Mouse (Mus musculus) hindbrain, postnatal 0 days (tissue): Measurements from ENCODE around the gene Gm45140. TPM values are rescaled to one million over a fixed set of nuclear protein-coding genes. Genes with fewer than 3 reads are reported as not detected.

Experiments
- ATAC-seq: fragments of 200-750 bp; cut with Nextera tagmentation; 2 replicates; pipeline ENCODE4 v1.8.0; 2017; ENCODE audit warnings: mild to moderate bottlenecking, moderate TSS enrichment, moderate library complexity
- DNase-seq: peaks from one replicate; pipeline ENCODE4 v3.0.0-alpha.2; 2015; ENCODE audit warnings: low spot score
- H3K27ac ChIP-seq: fragments of 300-500 bp; sonication (generic); 2 replicates; pipeline ENCODE4 v1.5.1; 2014; ENCODE audit warnings: mild to moderate bottlenecking
- H3K27me3 ChIP-seq: fragments of 300-500 bp; sonication (generic); 2 replicates; pipeline ENCODE4 v1.6.1; 2014; ENCODE audit warnings: low read length, mixed read lengths; ENCODE audit not compliant: insufficient read depth
- H3K36me3 ChIP-seq: fragments of 300-500 bp; sonication (generic); 2 replicates; pipeline ENCODE4 v1.6.1; 2014; ENCODE audit warnings: low read length, mixed read lengths; ENCODE audit not compliant: insufficient read depth
- H3K4me1 ChIP-seq: fragments of 300-500 bp; sonication (generic); 2 replicates; pipeline ENCODE4 v1.6.1; 2014; ENCODE audit warnings: antibody characterized with exemption, low read length, mixed read lengths; ENCODE audit not compliant: insufficient read depth
- H3K4me2 ChIP-seq: fragments of 300-500 bp; sonication (generic); 2 replicates; pipeline ENCODE4 v1.6.1; 2014; ENCODE audit warnings: low read depth, mild to moderate bottlenecking, low read length, moderate library complexity, mixed read lengths
- H3K4me3 ChIP-seq: fragments of 300-500 bp; sonication (generic); 2 replicates; pipeline ENCODE4 v1.5.1; 2014; ENCODE audit warnings: low read length
- H3K9ac ChIP-seq: fragments of 300-500 bp; sonication (generic); replicated peaks from 2 replicates; pipeline ENCODE4 v1.6.1; 2014; ENCODE audit warnings: mild to moderate bottlenecking, low read length, moderate library complexity, mixed read lengths
- H3K9me3 ChIP-seq: fragments of 300-500 bp; sonication (generic); 2 replicates; pipeline ENCODE4 v1.6.1; 2016; ENCODE audit warnings: low read length, mixed read lengths
- CTCF ChIP-seq: IDR thresholded peaks from 2 replicates; pipeline ENCODE4 v1.5.1; 2016; ENCODE audit warnings: antibody characterized with exemption, control low read depth, low read depth
- WGBS: fragments of 180-500 bp; shearing (Covaris S2); extraction: QIAGEN DNeasy Blood & Tissue Kit; methylation state at CpG from one replicate; pipeline ENCODE4 v1.1.7; 2014; 5-methylcytosine and 5-hydroxymethylcytosine counted together
- polyA plus RNA-seq: library from polyadenylated mRNA; unstranded; fragments of >200 nt; fragmentation: Nextera tagmentation; extraction: Ambion mirVana; gene quantifications from 2 replicates; pipeline ENCODE4 v1.2.1, GENCODE M21; 2015
- total RNA-seq: library from RNA; depleted of rRNA; stranded (reverse); fragments of >200 nt; gene quantifications from 2 replicates; pipeline ENCODE4 v1.2.3, GENCODE M21; 2014

The Gm45140 gene
- total and polyA plus RNA-seq, 2 experiments from 2014 or later: 2.0 TPM; not detected in 1

GRCm38 (mm10) chr6:87795385-87796150 is 40.0 kb downstream of the Gm45140 start:
- Histone ChIP-seq H3K9ac (no peak overlapping the region), H3K9me3 (no peaks in the 10 kb centered on the region), H3K4me1 (no peaks in the 10 kb centered on the region; the same call in 1 of the 2 replicates), H3K4me3 (no peak overlapping the region), H3K27ac (no peak overlapping the region), H3K36me3 (peaks cover 6% of the 10 kb centered on the region; the same call in 1 of the 2 replicates), H3K27me3 (no peaks in the 10 kb centered on the region), H3K4me2 (no peak overlapping the region)
- no peak for TF ChIP-seq CTCF
- WGBS: 50% methylated on average over 6 of the region's 6 CpGs
- DNase-seq (no peak), ATAC-seq (no peak)

- no peak for TF ChIP-seq CTCF
- Histone ChIP-seq H3K4me2 (no peak overlapping the region), H3K4me1 (no peaks in the 10 kb centered on the region; the same call in 1 of the 2 replicates), H3K9ac (no peak overlapping the region), H3K36me3 (peaks cover 6% of the 10 kb centered on the region; the same call in 1 of the 2 replicates), H3K27me3 (no peaks in the 10 kb centered on the region), H3K4me3 (no peak overlapping the region), H3K27ac (no peak overlapping the region), H3K9me3 (no peaks in the 10 kb centered on the region)
- WGBS: 85% methylated on average over 10 of the region's 10 CpGs
- peak; percentile 23 for DNase-seq
- ATAC-seq: no peak
These were observed 41.6 kb downstream of the Gm45140 start for GRCm38 (mm10) chr6:87793821-87794510.

GRCm38 (mm10) chr6:87791826-87792225 is 43.8 kb downstream of the Gm45140 start:
- Histone ChIP-seq H3K9me3 (no peaks in the 10 kb centered on the region), H3K36me3 (peaks cover 6% of the 10 kb centered on the region; the same call in 1 of the 2 replicates), H3K4me2 (no peak overlapping the region), H3K4me1 (no peaks in the 10 kb centered on the region; the same call in 1 of the 2 replicates), H3K27ac (no peak overlapping the region), H3K9ac (no peak overlapping the region), H3K27me3 (no peaks in the 10 kb centered on the region), H3K4me3 (no peak overlapping the region)
- no peak for DNase-seq
- TF ChIP-seq CTCF: no peak
- no peak for ATAC-seq
- 82% methylated on average over 5 of the region's 5 CpGs for WGBS

- H3K27me3 ChIP-seq: no peaks in the 10 kb centered on the region
- H3K4me1 ChIP-seq: no peaks in the 10 kb centered on the region; the same call in 1 of the 2 replicates
- TF ChIP-seq CTCF: no peak
- H3K9ac ChIP-seq: no peak overlapping the region
- 76% methylated on average over 7 of the region's 7 CpGs for WGBS
- no peak overlapping the region for H3K4me3 ChIP-seq
- H3K9me3 ChIP-seq: no peaks in the 10 kb centered on the region
- H3K4me2 ChIP-seq: no peak overlapping the region
- H3K27ac ChIP-seq: no peak overlapping the region
- no peak for DNase-seq
- no peak for ATAC-seq
- H3K36me3 ChIP-seq: peaks cover 6% of the 10 kb centered on the region; the same call in 1 of the 2 replicates
These were observed 44.7 kb downstream of the Gm45140 start for GRCm38 (mm10) chr6:87790779-87791480.

- DNase-seq (no peak), ATAC-seq (no peak)
- Histone ChIP-seq H3K4me1 (no peaks in the 10 kb centered on the region; the same call in 1 of the 2 replicates), H3K36me3 (peaks cover 6% of the 10 kb centered on the region; the same call in 1 of the 2 replicates), H3K4me3 (no peak overlapping the region), H3K9me3 (no peaks in the 10 kb centered on the region), H3K27me3 (no peaks in the 10 kb centered on the region), H3K4me2 (no peak overlapping the region), H3K9ac (no peak overlapping the region), H3K27ac (no peak overlapping the region)
- 93% methylated on average over 6 of the region's 6 CpGs for WGBS
- no peak for TF ChIP-seq CTCF
These were observed 45.8 kb downstream of the Gm45140 start for GRCm38 (mm10) chr6:87789791-87790190.

- H3K4me1 ChIP-seq: no peaks in the 10 kb centered on the region; the same call in 1 of the 2 replicates
- H3K9me3 ChIP-seq: no peaks in the 10 kb centered on the region
- no peak overlapping the region for H3K4me2 ChIP-seq
- H3K9ac ChIP-seq: no peak overlapping the region
- 31% methylated on average over 5 of the region's 5 CpGs for WGBS
- DNase-seq (peak; percentile 41), ATAC-seq (no peak)
- no peaks in the 10 kb centered on the region for H3K27me3 ChIP-seq
- no peak for TF ChIP-seq CTCF
- H3K36me3 ChIP-seq: peaks cover 6% of the 10 kb centered on the region; the same call in 1 of the 2 replicates
- no peak overlapping the region for H3K27ac ChIP-seq
- H3K4me3 ChIP-seq: no peak overlapping the region
These were observed 46.6 kb downstream of the Gm45140 start for GRCm38 (mm10) chr6:87788896-87789587.
